8 mouse cellular contexts compared by ENCODE assay signal in genomic region chr3:32708052-32708367, GRCm38 (mm10). TPM values are rescaled to one million over a fixed set of nuclear protein-coding genes. Genes with fewer than 3 reads are reported as not detected.
DNase-seq lines count a peak whose midpoint lies in the region; ATAC-seq and TF ChIP-seq lines count a peak whose summit lies in the region.

No protein-coding gene starts in this region.

- TF ChIP-seq POLR2A in MEL (IDR thresholded peaks at IDR 0.05; ENCODE audit: control insufficient read depth in 1 of 2, insufficient read depth in 1 of 2, low read depth in 1 of 2, low read length in 2 of 2, poor library complexity in 1 of 2) = no peak

- TF ChIP-seq EP300 in MEL (IDR thresholded peaks at IDR 0.05; ENCODE audit: low read depth in 1 of 2, low read length in 2 of 2) = no peak

- 3% methylated on average over 4 of the region's 4 CpGs for WGBS in heart, embryonic 16.5 days
- WGBS in hindbrain, embryonic 10.5 days = 4% methylated on average over 4 of the region's 4 CpGs
- WGBS in macrophage (ENCODE audit: missing documents) = 8% methylated on average over 4 of the region's 4 CpGs

- ATAC-seq in heart, embryonic 16.5 days (replicated peaks; ENCODE audit: extremely low read depth, insufficient read depth, low FRiP score) = no peak
- ATAC-seq in granulocyte monocyte progenitor cell, adult 5-6 weeks (replicated peaks; ENCODE audit: poor library complexity, severe bottlenecking) = no peak

- H3K36me3 ChIP-seq in heart, embryonic 16.5 days (ENCODE audit: control insufficient read depth, insufficient read depth) = peaks cover 6% of the 10 kb centered on the region
- H3K36me3 ChIP-seq in MEL (ENCODE audit: control insufficient read depth in 1 of 2, insufficient read depth in 2 of 2, low read length in 2 of 2) = peaks cover 11 to 20% of the 10 kb centered on the region in 2 experiments
- H3K36me3 ChIP-seq in hindbrain, embryonic 10.5 days = peaks cover 18% of the 10 kb centered on the region
- H3K36me3 ChIP-seq in macrophage (ENCODE audit: inconsistent target) = peaks cover 14% of the 10 kb centered on the region; the same call in 1 of the 2 replicates

- intact Hi-C loops in heart, postnatal 25 days (cut with DNase I) = loop anchor here (2.0 kb wide), 1 partner anchor 29 kb away; the partner anchor contains the start of genes Mrpl47 and Ndufb5

- no peaks in the 10 kb centered on the region for H3K9me3 ChIP-seq in heart, embryonic 16.5 days (replicated peaks; ENCODE audit: control insufficient read depth, low read length)
- no peaks in the 10 kb centered on the region for H3K9me3 ChIP-seq in MEL (replicated peaks; ENCODE audit: insufficient read depth, low read length)
- no peaks in the 10 kb centered on the region for H3K9me3 ChIP-seq in hindbrain, embryonic 10.5 days

- H3K4me1 ChIP-seq in heart, embryonic 16.5 days (ENCODE audit: control insufficient read depth, insufficient read depth, low read length) = peaks cover 2% of the 10 kb centered on the region; the same call in 1 of the 2 replicates
- peaks cover 13 to 14% of the 10 kb centered on the region in 2 experiments for H3K4me1 ChIP-seq in MEL (ENCODE audit: control insufficient read depth in 1 of 2, insufficient read depth in 2 of 2, low read length in 2 of 2)
- H3K4me1 ChIP-seq in hindbrain, embryonic 10.5 days (replicated peaks) = peaks cover 12% of the 10 kb centered on the region

- H3K9ac ChIP-seq in heart, embryonic 16.5 days (ENCODE audit: low read length) = no peak overlapping the region
- peak overlapping the region; percentile 51 for H3K9ac ChIP-seq in MEL (ENCODE audit: control insufficient read depth, low read depth, low read length, poor library complexity, severe bottlenecking)

- peak overlapping the region; percentile 76 for H3K4me3 ChIP-seq in heart, embryonic 16.5 days (ENCODE audit: low read length)
- H3K4me3 ChIP-seq in MEL (ENCODE audit: control insufficient read depth in 1 of 2, insufficient read depth in 1 of 2, low read depth in 2 of 2, low read length in 2 of 2) (peak overlapping the region; percentile 32 to 51; a peak in 3 of 4 replicates), macrophage (ENCODE audit: inconsistent target) (peak overlapping the region; percentile 23; the same call in 1 of the 2 replicates)
- peak overlapping the region; percentile 99 for H3K4me3 ChIP-seq in hindbrain, embryonic 10.5 days

- peak overlapping the region; percentile 66 for H3K4me2 ChIP-seq in heart, embryonic 16.5 days (ENCODE audit: low read depth, low read length)

- no peak overlapping the region for H3K27ac ChIP-seq in heart, embryonic 16.5 days (ENCODE audit: low read length)
- H3K27ac ChIP-seq in MEL (ENCODE audit: control insufficient read depth, low read depth, low read length) (no peak overlapping the region), macrophage (no peak overlapping the region)
- peak overlapping the region; percentile 98 for H3K27ac ChIP-seq in hindbrain, embryonic 10.5 days

- no peak for TF ChIP-seq RAD21 in MEL (IDR thresholded peaks at IDR 0.05; ENCODE audit: low read depth, low read length)

- no peaks in the 10 kb centered on the region for H3K27me3 ChIP-seq in heart, embryonic 16.5 days (ENCODE audit: control insufficient read depth, insufficient read depth, low read length)
- H3K27me3 ChIP-seq in MEL (ENCODE audit: control insufficient read depth in 1 of 2, insufficient read depth in 2 of 2, low read length in 2 of 2) = no peaks in the 10 kb centered on the region
- no peaks in the 10 kb centered on the region for H3K27me3 ChIP-seq in hindbrain, embryonic 10.5 days (ENCODE audit: insufficient read depth, poor library complexity, severe bottlenecking)

- no peak for DNase-seq in heart, postnatal 25 days (ENCODE audit: low spot score)
- no peak for DNase-seq in MEL (ENCODE audit: low read depth, low spot score)
- DNase-seq in hindbrain, embryonic 10.5 days (ENCODE audit: low spot score) = no peak
- no peak for DNase-seq in yolk sac, embryonic 10.5 days (ENCODE audit: low spot score)
- no peak for DNase-seq in layer of hippocampus, adult 9-10 months (ENCODE audit: low spot score)

- H3K79me2 ChIP-seq in MEL (ENCODE audit: control insufficient read depth, insufficient read depth, low read length, poor library complexity) (peaks cover 22% of the 10 kb centered on the region), macrophage (ENCODE audit: inconsistent target) (peaks cover 40% of the 10 kb centered on the region)

- no peak for TF ChIP-seq CTCF in MEL (IDR thresholded peaks at IDR 0.05 in 2 of 3, conservative IDR thresholded peaks at IDR 0.05 in 1 of 3; ENCODE audit: control insufficient read depth in 1 of 3, insufficient read depth in 1 of 3, low read depth in 2 of 3, low read length in 3 of 3, poor library complexity in 1 of 3, severe bottlenecking in 1 of 3)

TF ChIP-seq in MEL, 35 proteins besides CTCF, POLR2A, EP300 and RAD21:
- TF ChIP-seq ZNF384 (IDR thresholded peaks at IDR 0.05; ENCODE audit: low read depth, low read length) = peak; percentile 32; the same call in 1 of the 2 replicates
- no peak for TF ChIP-seq BHLHE40 (IDR thresholded peaks at IDR 0.05; ENCODE audit: borderline replicate concordance, low read depth, low read length)
- TF ChIP-seq NELFE (IDR thresholded peaks at IDR 0.05; ENCODE audit: low read depth, low read length) = no peak
- no peak for TF ChIP-seq MAZ (IDR thresholded peaks at IDR 0.05; ENCODE audit: low read depth, low read length)

RNA-seq across cellular contexts. Expression of gene Actl6a, which starts 1.9 kb away (rescaled TPM):
- 91.7 and 96.9 TPM in 2 replicates for polyA plus RNA-seq in heart, embryonic 16.5 days (2015; fragmentation: Nextera tagmentation; extraction: Ambion mirVana)
- total RNA-seq in heart, postnatal 25 days (2021) = 10 to 100 TPM; 22.3 to 22.6 TPM
- total RNA-seq in MEL (2012; rRNA removed) = 164 and 175 TPM in 2 replicates
- polyA plus RNA-seq in MEL (2012; ENCODE audit: insufficient read depth in 1 of 2, insufficient read length in 2 of 2, low read depth in 1 of 2, low replicate concordance in 2 of 2, missing spikeins in 1 of 2) = 100 to 1,000 TPM in 1 of 2 experiments, not detected in 1; 129 TPM
- polyA plus RNA-seq in hindbrain, embryonic 10.5 days (2016; fragmentation: Nextera tagmentation; extraction: Ambion mirVana) = 244 and 272 TPM in 2 replicates
- 100 to 1,000 TPM in 1 of 26 experiments, 10 to 100 TPM in 25; 23.5 to 116 (median 73.4) TPM for total RNA-seq in macrophage (2018; cell fraction: chromatin; rRNA removed)
- total RNA-seq in macrophage (2018; cell fraction: cytosol; rRNA removed) = 10 to 100 TPM; 15.2 to 26.0 (median 21.8) TPM
- total RNA-seq in macrophage (2018; cell fraction: nucleus; rRNA removed) = 10 to 100 TPM; 18.3 to 68.2 (median 47.1) TPM
- 19.7 to 43.3 TPM (median 26.3 TPM) in 3 replicates for polyA plus RNA-seq in macrophage (2018)
- 90.3 and 123 TPM in 2 replicates for total RNA-seq in granulocyte monocyte progenitor cell, adult 5-6 weeks (2014; fragmentation: Nextera tagmentation)
- 81.5 and 97.4 TPM in 2 replicates for total RNA-seq in granulocyte monocyte progenitor cell, adult 5-6 weeks (2017)

RNA-seq across cellular contexts. Expression of gene Ndufb5, which starts 28.8 kb away (rescaled TPM):
- 621 and 623 TPM in 2 replicates for polyA plus RNA-seq in heart, embryonic 16.5 days (2015; fragmentation: Nextera tagmentation; extraction: Ambion mirVana)
- 100 to 1,000 TPM; 874 to 922 TPM for total RNA-seq in heart, postnatal 25 days (2021)
- 232 and 241 TPM in 2 replicates for total RNA-seq in MEL (2012; rRNA removed)
- polyA plus RNA-seq in MEL (2012; ENCODE audit: insufficient read depth in 1 of 2, insufficient read length in 2 of 2, low read depth in 1 of 2, low replicate concordance in 2 of 2, missing spikeins in 1 of 2) (100 to 1,000 TPM; 213 to 502 TPM), macrophage (2018) (66.8 to 118 TPM (median 110 TPM) in 3 replicates)
- 281 and 302 TPM in 2 replicates for polyA plus RNA-seq in hindbrain, embryonic 10.5 days (2016; fragmentation: Nextera tagmentation; extraction: Ambion mirVana)
- total RNA-seq in macrophage (2018; cell fraction: chromatin; rRNA removed) = 10 to 100 TPM in 22 of 26 experiments, 1 to 10 TPM in 4; 2.8 to 47.1 (median 22.4) TPM
- total RNA-seq in macrophage (2018; cell fraction: cytosol; rRNA removed) = 100 to 1,000 TPM in 3 of 26 experiments, 10 to 100 TPM in 23; 75.3 to 108 (median 87.6) TPM
- total RNA-seq in macrophage (2018; cell fraction: nucleus; rRNA removed) = 10 to 100 TPM in 25 of 26 experiments, 1 to 10 TPM in 1; 9.0 to 44.9 (median 26.2) TPM
- total RNA-seq in granulocyte monocyte progenitor cell, adult 5-6 weeks (2014; fragmentation: Nextera tagmentation) = 279 and 293 TPM in 2 replicates
- total RNA-seq in granulocyte monocyte progenitor cell, adult 5-6 weeks (2017) = 250 and 266 TPM in 2 replicates

RNA-seq across cellular contexts. Expression of gene Mrpl47, which starts 29.4 kb away (rescaled TPM):
- polyA plus RNA-seq in heart, embryonic 16.5 days (2015; fragmentation: Nextera tagmentation; extraction: Ambion mirVana) = 34.0 and 35.0 TPM in 2 replicates
- total RNA-seq in heart, postnatal 25 days (2021) = 10 to 100 TPM; 37.4 to 38.7 TPM
- 61.5 and 70.3 TPM in 2 replicates for total RNA-seq in MEL (2012; rRNA removed)
- polyA plus RNA-seq in MEL (2012; ENCODE audit: insufficient read depth in 1 of 2, insufficient read length in 2 of 2, low read depth in 1 of 2, low replicate concordance in 2 of 2, missing spikeins in 1 of 2) (10 to 100 TPM in 1 of 2 experiments, not detected in 1; 73.1 TPM), macrophage (2018) (9.5 to 15.0 TPM (median 10.7 TPM) in 3 replicates)
- polyA plus RNA-seq in hindbrain, embryonic 10.5 days (2016; fragmentation: Nextera tagmentation; extraction: Ambion mirVana) = 34.5 and 37.8 TPM in 2 replicates
- total RNA-seq in macrophage (2018; cell fraction: chromatin; rRNA removed) = 10 to 100 TPM in 2 of 26 experiments, 1 to 10 TPM in 23, under 1 TPM in 1; 0.81 to 10.7 (median 5.1) TPM
- total RNA-seq in macrophage (2018; cell fraction: cytosol; rRNA removed) = 10 to 100 TPM in 17 of 26 experiments, 1 to 10 TPM in 9; 5.8 to 23.9 (median 14.9) TPM
- 10 to 100 TPM in 8 of 26 experiments, 1 to 10 TPM in 18; 2.3 to 19.1 (median 6.8) TPM for total RNA-seq in macrophage (2018; cell fraction: nucleus; rRNA removed)
- total RNA-seq in granulocyte monocyte progenitor cell, adult 5-6 weeks (2014; fragmentation: Nextera tagmentation) = 22.1 and 64.1 TPM in 2 replicates
- 42.6 and 62.5 TPM in 2 replicates for total RNA-seq in granulocyte monocyte progenitor cell, adult 5-6 weeks (2017)

Comparison
In these comparisons a context has a peak if more than half of its experiments do, and no peak if none do; other contexts are left out.
1. H3K4me3 ChIP-seq: peak in every context shown above with its lines; median percentile 99 in hindbrain, embryonic 10.5 days; 76 in heart, embryonic 16.5 days; 42 in MEL; 23 in macrophage.